Mouse (Mus musculus) heart, embryonic 15.5 days (tissue): ENCODE results near the gene Ccdc62. TPM values are rescaled to one million over a fixed set of nuclear protein-coding genes. Genes with fewer than 3 reads are reported as not detected.

Experiments used
- ATAC-seq: fragments of 200-750 bp; cut with Nextera tagmentation; replicated peaks from 2 replicates; pipeline ENCODE4 v1.8.0; 2017; ENCODE audit warnings: low read depth, moderate TSS enrichment; ENCODE audit not compliant: insufficient number of reproducible peaks, insufficient read depth, low FRiP score
- H3K27ac ChIP-seq: fragments of 300-500 bp; sonication (generic); 2 replicates; pipeline ENCODE4 v1.5.1; 2015; ENCODE audit warnings: mild to moderate bottlenecking, inconsistent platforms
- H3K27me3 ChIP-seq: fragments of 300-500 bp; sonication (generic); 2 replicates; pipeline ENCODE4 v1.6.1; 2015; ENCODE audit warnings: inconsistent platforms
- H3K36me3 ChIP-seq: fragments of 300-500 bp; sonication (generic); 2 replicates; pipeline ENCODE4 v1.6.1; 2015; ENCODE audit warnings: mild to moderate bottlenecking, inconsistent platforms
- H3K4me1 ChIP-seq: fragments of 300-500 bp; sonication (generic); replicated peaks from 2 replicates; pipeline ENCODE4 v1.6.1; 2015; ENCODE audit warnings: inconsistent platforms
- H3K4me2 ChIP-seq: fragments of 300-500 bp; sonication (generic); 2 replicates; pipeline ENCODE4 v1.6.1; 2015; ENCODE audit warnings: inconsistent platforms, mild to moderate bottlenecking, moderate library complexity
- H3K4me3 ChIP-seq: fragments of 300-500 bp; sonication (generic); 2 replicates; pipeline ENCODE4 v1.5.1; 2015; ENCODE audit warnings: mild to moderate bottlenecking, inconsistent platforms
- H3K9ac ChIP-seq: fragments of 300-500 bp; sonication (generic); 2 replicates; pipeline ENCODE4 v1.6.1; 2015; ENCODE audit warnings: mild to moderate bottlenecking, inconsistent platforms
- H3K9me3 ChIP-seq: fragments of 300-500 bp; sonication (generic); replicated peaks from 2 replicates; pipeline ENCODE4 v1.6.1; 2016; ENCODE audit warnings: inconsistent platforms
- WGBS: fragments of 180-500 bp; shearing (Covaris S2); methylation state at CpG from one replicate; pipeline ENCODE4 v1.1.7; 2015; ENCODE audit warnings: mixed read lengths; 5-methylcytosine and 5-hydroxymethylcytosine counted together
- polyA plus RNA-seq: library from polyadenylated mRNA; unstranded; fragments of >200 nt; fragmentation: Nextera tagmentation; extraction: Ambion mirVana; gene quantifications from 2 replicates; pipeline ENCODE4 v1.2.1, GENCODE M21; 2015

Gene Ccdc62
- polyA plus RNA-seq, 1 experiment from 2014 or later, result 4.8 TPM

- WGBS, result 46% methylated on average over 7 of the region's 7 CpGs
Observed at GRCm38 (mm10) chr5:123993263-123994036, 63.0 kb downstream of the Ccdc62 start.

GRCm38 (mm10) chr5:123994468-123994867 lies 64.0 kb downstream of the Ccdc62 start:
- H3K4me2 ChIP-seq, result no peak overlapping the region
- H3K27me3 ChIP-seq, result no peaks in the 10 kb centered on the region; the same call in 1 of the 2 replicates
- no peak overlapping the region for H3K4me3 ChIP-seq
- no peak for ATAC-seq
- H3K4me1 ChIP-seq, result peaks cover 36% of the 10 kb centered on the region
- no peak overlapping the region for H3K27ac ChIP-seq
- H3K36me3 ChIP-seq, result no peaks in the 10 kb centered on the region
- no peaks in the 10 kb centered on the region for H3K9me3 ChIP-seq
- H3K9ac ChIP-seq, result no peak overlapping the region
- 89% methylated on average over 7 of the region's 7 CpGs for WGBS

More at GRCm38 (mm10) chr5:123993263-123994036, 63.0 kb downstream of the Ccdc62 start:
- Histone ChIP-seq H3K4me1 (peaks cover 36% of the 10 kb centered on the region), H3K4me2 (no peak overlapping the region), H3K9ac (no peak overlapping the region), H3K9me3 (no peaks in the 10 kb centered on the region), H3K36me3 (no peaks in the 10 kb centered on the region), H3K27me3 (no peaks in the 10 kb centered on the region; the same call in 1 of the 2 replicates), H3K4me3 (no peak overlapping the region), H3K27ac (peak overlapping the region; percentile 85)
- ATAC-seq, result peak; percentile 75

GRCm38 (mm10) chr5:123995388-123995787 lies 64.9 kb downstream of the Ccdc62 start:
- Histone ChIP-seq H3K9ac (no peak overlapping the region), H3K4me2 (no peak overlapping the region), H3K27ac (no peak overlapping the region), H3K9me3 (no peaks in the 10 kb centered on the region), H3K36me3 (no peaks in the 10 kb centered on the region), H3K4me3 (no peak overlapping the region), H3K4me1 (peaks cover 35% of the 10 kb centered on the region), H3K27me3 (no peaks in the 10 kb centered on the region; the same call in 1 of the 2 replicates)
- no peak for ATAC-seq
- 74% methylated on average over 6 of the region's 6 CpGs for WGBS

GRCm38 (mm10) chr5:123996194-123996593 lies 65.7 kb downstream of the Ccdc62 start:
- Histone ChIP-seq H3K9me3 (no peaks in the 10 kb centered on the region), H3K9ac (no peak overlapping the region), H3K4me1 (peaks cover 37% of the 10 kb centered on the region), H3K4me2 (no peak overlapping the region), H3K4me3 (no peak overlapping the region), H3K36me3 (no peaks in the 10 kb centered on the region), H3K27me3 (no peaks in the 10 kb centered on the region; the same call in 1 of the 2 replicates), H3K27ac (no peak overlapping the region)
- WGBS, result 76% methylated on average over 10 of the region's 10 CpGs
- ATAC-seq, result no peak

GRCm38 (mm10) chr5:123996695-123997094 lies 66.2 kb downstream of the Ccdc62 start:
- Histone ChIP-seq H3K27ac (no peak overlapping the region), H3K9me3 (no peaks in the 10 kb centered on the region), H3K9ac (no peak overlapping the region), H3K4me3 (no peak overlapping the region), H3K4me1 (peaks cover 34% of the 10 kb centered on the region), H3K27me3 (no peaks in the 10 kb centered on the region; the same call in 1 of the 2 replicates), H3K4me2 (no peak overlapping the region), H3K36me3 (no peaks in the 10 kb centered on the region)
- 90% methylated on average over 14 of the region's 14 CpGs for WGBS
- no peak for ATAC-seq

GRCm38 (mm10) chr5:123997211-123997751 lies 66.8 kb downstream of the Ccdc62 start:
- no peak for ATAC-seq
- 87% methylated on average over 24 of the region's 24 CpGs for WGBS
- Histone ChIP-seq H3K4me1 (peaks cover 30% of the 10 kb centered on the region), H3K36me3 (no peaks in the 10 kb centered on the region), H3K9me3 (no peaks in the 10 kb centered on the region), H3K27me3 (no peaks in the 10 kb centered on the region; the same call in 1 of the 2 replicates), H3K27ac (no peak overlapping the region), H3K4me2 (no peak overlapping the region), H3K4me3 (no peak overlapping the region), H3K9ac (no peak overlapping the region)

- no peak overlapping the region for H3K4me3 ChIP-seq
- no peaks in the 10 kb centered on the region for H3K36me3 ChIP-seq
- WGBS, result 71% methylated on average over 16 of the region's 16 CpGs
- H3K4me2 ChIP-seq, result no peak overlapping the region
- H3K27me3 ChIP-seq, result no peaks in the 10 kb centered on the region; the same call in 1 of the 2 replicates
- peaks cover 30% of the 10 kb centered on the region for H3K4me1 ChIP-seq
- no peaks in the 10 kb centered on the region for H3K9me3 ChIP-seq
- no peak overlapping the region for H3K9ac ChIP-seq
- ATAC-seq, result no peak
- no peak overlapping the region for H3K27ac ChIP-seq
Observed at GRCm38 (mm10) chr5:123997811-123998210, 67.3 kb downstream of the Ccdc62 start.

- 0 out of 2 replicates have a peak, but pooled peaks cover 2% of the 10 kb centered on the region for H3K36me3 ChIP-seq
- no peaks in the 10 kb centered on the region; the same call in 1 of the 2 replicates for H3K27me3 ChIP-seq
- H3K4me2 ChIP-seq, result no peak overlapping the region
- WGBS, result 55% methylated on average over 10 of the region's 10 CpGs
- H3K9me3 ChIP-seq, result no peaks in the 10 kb centered on the region
- no peak overlapping the region for H3K4me3 ChIP-seq
- no peak overlapping the region for H3K9ac ChIP-seq
- ATAC-seq, result no peak
- no peak overlapping the region for H3K27ac ChIP-seq
- H3K4me1 ChIP-seq, result peaks cover 31% of the 10 kb centered on the region
Observed at GRCm38 (mm10) chr5:123998370-123998769, 67.9 kb downstream of the Ccdc62 start.

GRCm38 (mm10) chr5:124000824-124001223 lies 70.3 kb downstream of the Ccdc62 start:
- Histone ChIP-seq H3K27ac (no peak overlapping the region), H3K4me3 (no peak overlapping the region), H3K36me3 (peaks cover 27% of the 10 kb centered on the region), H3K4me1 (peaks cover 32% of the 10 kb centered on the region), H3K9me3 (no peaks in the 10 kb centered on the region), H3K9ac (no peak overlapping the region), H3K4me2 (no peak overlapping the region), H3K27me3 (no peaks in the 10 kb centered on the region; the same call in 1 of the 2 replicates)
- peak; percentile 65 for ATAC-seq
- 10% methylated on average over 7 of the region's 7 CpGs for WGBS

- ATAC-seq, result no peak; the same call in 1 of the 2 replicates
- no peaks in the 10 kb centered on the region for H3K9me3 ChIP-seq
- WGBS, result 40% methylated on average over 9 of the region's 9 CpGs
- no peak overlapping the region for H3K4me2 ChIP-seq
- peaks cover 32% of the 10 kb centered on the region for H3K4me1 ChIP-seq
- H3K36me3 ChIP-seq, result peaks cover 31% of the 10 kb centered on the region
- no peak overlapping the region for H3K27ac ChIP-seq
- no peak overlapping the region for H3K9ac ChIP-seq
- H3K4me3 ChIP-seq, result no peak overlapping the region
- no peaks in the 10 kb centered on the region; the same call in 1 of the 2 replicates for H3K27me3 ChIP-seq
Observed at GRCm38 (mm10) chr5:124001274-124001673, 70.8 kb downstream of the Ccdc62 start.

GRCm38 (mm10) chr5:124002876-124003275 lies 72.4 kb downstream of the Ccdc62 start:
- H3K4me1 ChIP-seq, result peaks cover 39% of the 10 kb centered on the region
- 52% methylated on average over 2 of the region's 2 CpGs for WGBS
- H3K36me3 ChIP-seq, result peaks cover 47% of the 10 kb centered on the region
- no peak overlapping the region for H3K9ac ChIP-seq
- no peaks in the 10 kb centered on the region for H3K9me3 ChIP-seq
- ATAC-seq, result no peak
- H3K4me3 ChIP-seq, result no peak overlapping the region
- H3K27ac ChIP-seq, result 0 out of 2 replicates have a peak overlapping the region, but pooled peaks have one; percentile 17
- no peaks in the 10 kb centered on the region for H3K27me3 ChIP-seq
- no peak overlapping the region for H3K4me2 ChIP-seq
